Mouse (Mus musculus) duodenum, adult 2 months (tissue): ENCODE results near the gene Rexo5. TPM values are rescaled to one million over a fixed set of nuclear protein-coding genes. Genes with fewer than 3 reads are reported as not detected.

Experiments
- polyA plus RNA-seq: library from polyadenylated mRNA; depleted of rRNA; stranded (reverse); fragments of >200 nt; gene quantifications from 2 replicates; pipeline ENCODE4 v1.2.3, GENCODE M21; 2012; ENCODE audit warnings: low replicate concordance; rRNA removed

The Rexo5 gene
- polyA plus RNA-seq: 0.20 and 0.26 TPM in 2 replicates

DNA sequence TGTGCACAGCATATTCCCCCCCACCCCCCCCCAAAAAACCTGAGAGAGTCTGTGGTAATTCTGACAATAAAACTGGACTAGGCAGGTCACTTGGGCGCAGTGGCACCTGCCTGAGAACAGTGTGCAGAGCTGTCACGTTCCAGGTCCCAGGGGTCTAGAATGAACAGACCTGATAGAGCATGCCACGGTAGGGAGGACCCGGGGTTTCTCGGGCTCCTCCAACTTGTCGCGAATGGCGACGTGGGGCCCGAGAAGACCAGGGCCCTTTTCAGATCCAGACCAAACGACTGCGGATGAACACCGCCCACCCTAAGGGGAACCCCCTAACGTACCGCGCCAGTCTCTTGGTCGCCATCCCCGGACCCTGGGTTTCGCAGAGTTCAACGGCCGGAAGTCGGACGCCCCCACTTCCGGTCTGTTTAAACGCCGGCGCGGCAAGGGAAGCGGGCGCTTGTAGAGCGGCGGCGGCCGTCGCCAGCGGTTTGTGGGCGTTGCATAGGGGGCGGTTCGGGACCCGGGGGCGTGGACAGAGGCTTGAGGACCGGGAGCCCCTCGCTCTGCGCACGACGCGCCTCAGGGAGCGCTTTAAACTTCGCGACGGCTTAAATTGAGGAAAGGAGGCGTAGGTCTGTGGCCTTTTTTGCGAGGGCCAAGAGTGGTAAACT is at the start of gene Rexo5, which contains the start of gene Eri2:
TSS of gene Rexo5 (plus strand) at position 421 of the 665 bp plus-strand sequence.
TSS of gene Eri2 (minus strand) at position 473 of the 665 bp plus-strand sequence.

DNA sequence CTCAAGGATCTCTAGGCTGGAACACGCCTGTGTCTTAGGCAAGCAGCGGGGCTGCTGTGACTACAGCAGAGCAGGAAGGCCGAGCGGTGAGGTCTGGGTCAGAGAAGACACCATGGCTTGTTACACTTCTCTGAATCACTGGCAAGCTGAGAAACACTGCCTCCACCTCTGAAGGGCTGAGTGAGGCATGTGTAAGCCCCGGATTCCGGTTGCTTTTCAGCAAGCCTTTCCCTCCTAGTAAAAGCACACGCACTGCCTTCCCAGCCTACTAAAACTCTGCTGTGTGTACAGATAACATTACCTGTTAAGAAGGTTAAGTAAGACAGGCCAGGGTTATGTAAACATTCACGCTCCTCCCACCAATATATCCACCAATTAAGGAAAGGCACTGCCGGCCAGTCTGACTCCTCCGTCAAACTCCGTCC is 33.3 kb upstream of the Rexo5 start, which contains the start of gene Acsm3:
TSS of gene Acsm3 (plus strand) at position 397 of the 425 bp plus-strand sequence.

DNA sequence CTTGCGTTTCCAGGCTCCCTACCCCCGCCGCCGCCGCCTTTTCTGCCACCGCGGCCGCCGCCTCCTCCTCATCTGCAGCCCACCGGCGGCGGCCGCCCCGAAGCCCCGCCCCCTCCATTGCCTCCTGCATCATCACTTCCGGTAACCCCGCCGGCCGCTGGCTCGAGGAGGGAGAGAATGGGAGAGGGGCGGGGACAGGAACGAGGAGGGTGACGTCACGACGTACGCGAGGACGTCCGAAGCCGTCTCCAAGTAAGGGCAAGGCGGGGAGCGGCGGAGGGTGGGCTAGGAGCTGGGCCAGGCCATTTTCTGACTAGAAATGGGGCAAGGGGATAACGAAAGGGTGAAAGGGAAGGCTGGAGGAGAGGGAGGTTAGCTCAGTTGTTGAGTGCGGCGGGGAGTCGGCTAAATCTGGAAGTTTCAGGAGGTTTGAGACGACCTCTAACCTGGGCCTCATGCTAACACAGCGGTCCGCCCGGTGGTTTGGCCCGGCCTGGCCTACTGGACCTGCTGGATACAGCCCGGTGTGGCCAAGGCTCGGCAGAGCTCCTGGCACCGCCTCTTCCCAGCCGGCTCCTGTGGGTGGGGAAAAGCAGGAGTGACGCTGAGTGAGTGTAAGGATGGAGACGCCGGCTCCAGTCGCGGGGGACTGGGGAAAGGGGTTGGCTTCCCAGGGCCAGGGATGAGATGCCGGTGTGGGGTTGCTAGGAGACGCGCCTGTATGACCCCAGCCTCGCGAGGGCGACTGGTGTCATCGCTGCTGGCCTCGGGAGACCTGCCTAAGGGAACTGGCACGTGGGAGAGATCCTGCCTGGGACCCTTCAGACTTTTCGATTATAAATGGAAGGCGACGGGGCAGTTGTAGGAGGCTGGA is 102.1 kb downstream of the Rexo5 start, which contains the start of the genes Lyrm1 and Dcun1d3:
TSS of gene Lyrm1 (plus strand) at position 223 of the 874 bp plus-strand sequence.
TSS of gene Dcun1d3 (minus strand) at position 660 of the 874 bp plus-strand sequence.

Other genes with a start within 250 kb of the Rexo5 start
- not detected in 2 replicates for gene Acsm2, start 239.7 kb upstream of the Rexo5 start, polyA plus RNA-seq
- 0.07 TPM in 1 of 2 replicates, not detected in the other for gene Acsm1, start 187.0 kb upstream of the Rexo5 start, polyA plus RNA-seq
- gene Acsm4, start 104.0 kb upstream of the Rexo5 start, polyA plus RNA-seq: not detected in 2 replicates
- 2.6 and 3.9 TPM in 2 replicates for gene Thumpd1, start 73.2 kb upstream of the Rexo5 start, polyA plus RNA-seq
- 0.36 and 1.3 TPM in 2 replicates for gene Acsm3, start 33.1 kb upstream of the Rexo5 start, polyA plus RNA-seq
- 0.05 and 0.22 TPM in 2 replicates for gene Eri2, start 52 bp downstream of the Rexo5 start, polyA plus RNA-seq
- 0.19 and 0.21 TPM in 2 replicates for gene Lyrm1, start 101.9 kb downstream of the Rexo5 start, polyA plus RNA-seq
- gene Dcun1d3, start 102.3 kb downstream of the Rexo5 start, polyA plus RNA-seq: 0.92 and 3.2 TPM in 2 replicates